ENCODE assay signal across 21 mouse cellular contexts in the genomic region with DNA sequence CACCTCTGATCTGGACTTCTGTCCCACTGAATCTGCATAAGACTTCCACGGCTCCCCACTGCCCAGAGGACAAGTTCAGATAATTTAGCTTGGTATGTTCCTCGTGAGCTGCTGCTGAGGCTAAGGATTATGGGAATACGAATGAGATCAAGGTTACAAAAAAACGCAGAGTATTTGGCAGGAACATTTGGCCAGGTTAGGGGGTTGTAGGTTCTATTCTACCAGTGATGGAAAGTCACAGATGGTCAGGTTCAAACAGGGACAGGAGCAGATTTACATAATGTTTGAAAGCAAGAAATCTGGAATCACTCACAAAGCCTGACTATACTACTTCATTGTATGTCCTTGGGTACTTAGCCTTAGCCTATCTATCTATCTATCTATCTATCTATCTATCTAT. TPM values are rescaled to one million over a fixed set of nuclear protein-coding genes. Genes with fewer than 3 reads are reported as not detected.
DNase-seq lines count a peak whose midpoint lies in the region; ATAC-seq lines count a peak whose summit lies in the region.
"Had no signal": no experiment of that assay in that cellular context is flagged by ENCODE, and none has a peak within 500 bp of the region (broad histone marks: within the 10 kb centered on the region; RNA-seq: fewer than 3 reads in every experiment).

No protein-coding gene starts in this region.

- WGBS in kidney, embryonic 16.5 days, result 82% methylated on average over 4 of the region's 4 CpGs

- DNase-seq in cerebellum, adult 11-12 months, result peak; percentile 45
- no peak for DNase-seq in cerebellum, postnatal 4 days (ENCODE audit: low spot score in 2 of 2)
- DNase-seq in cerebellum, adult 9-11 months, result peak; percentile 63
- DNase-seq in cerebellum, postnatal 25 days, result no peak
- peak; percentile 49 for DNase-seq in kidney, adult 9 months
- peak; percentile 31 to 41 for DNase-seq in cerebellum, postnatal 10 days
- DNase-seq: adrenal gland, postnatal 10 days; adrenal gland, postnatal 36 days; B cell, adult 2 months; gastrocnemius, postnatal 14 days; heart, adult 11 months had no signal

- H3K4me2 ChIP-seq in kidney, embryonic 16.5 days (replicated peaks; ENCODE audit: low read depth, low read length), result no peak overlapping the region
- H3K4me2 ChIP-seq: forebrain, embryonic 13.5 days; heart, embryonic 11.5 days; hindbrain, embryonic 12.5 days; hindbrain, embryonic 15.5 days had no signal

- H3K27me3 ChIP-seq in kidney, embryonic 16.5 days (ENCODE audit: insufficient read depth, low read length), result no peaks in the 10 kb centered on the region
- H3K27me3 ChIP-seq: forebrain, embryonic 13.5 days; hindbrain, embryonic 12.5 days; hindbrain, embryonic 15.5 days; Patski had no signal

- no peaks in the 10 kb centered on the region for H3K36me3 ChIP-seq in kidney, embryonic 16.5 days (ENCODE audit: insufficient read depth, low read length)
- H3K36me3 ChIP-seq: forebrain, embryonic 10.5 days; G1E; hindbrain, embryonic 12.5 days; hindbrain, embryonic 15.5 days had no signal

- H3K27ac ChIP-seq in kidney, embryonic 16.5 days (ENCODE audit: low read length), result no peak overlapping the region
- H3K27ac ChIP-seq: forebrain, embryonic 10.5 days; forebrain, embryonic 13.5 days; hindbrain, embryonic 12.5 days; hindbrain, embryonic 15.5 days had no signal

- no peak overlapping the region for H3K9ac ChIP-seq in kidney, embryonic 16.5 days (replicated peaks; ENCODE audit: low read length)
- H3K9ac ChIP-seq: forebrain, embryonic 13.5 days; hindbrain, embryonic 12.5 days; hindbrain, embryonic 15.5 days had no signal

- H3K9me3 ChIP-seq in kidney, embryonic 16.5 days (ENCODE audit: low read length), result no peaks in the 10 kb centered on the region
- H3K9me3 ChIP-seq: forebrain, embryonic 10.5 days; forebrain, embryonic 13.5 days; G1E; hindbrain, embryonic 12.5 days; hindbrain, embryonic 15.5 days had no signal

- no peak overlapping the region for H3K4me3 ChIP-seq in kidney, embryonic 16.5 days (ENCODE audit: low read length)
- H3K4me3 ChIP-seq: forebrain, embryonic 10.5 days; forebrain, embryonic 13.5 days; hindbrain, embryonic 12.5 days; hindbrain, embryonic 15.5 days had no signal

- peaks cover 8% of the 10 kb centered on the region for H3K4me1 ChIP-seq in kidney, embryonic 16.5 days (ENCODE audit: insufficient read depth, low read length)
- H3K4me1 ChIP-seq: hindbrain, embryonic 12.5 days had no signal

- ATAC-seq in kidney, embryonic 16.5 days (ENCODE audit: low FRiP score, low TSS enrichment), result no peak
- ATAC-seq: forebrain, embryonic 13.5 days; forebrain, embryonic 16.5 days; intestine, postnatal 0 days; Patski had no signal

RNA-seq across cellular contexts. Expression of a gene that starts 5.6 kb away (rescaled TPM):
- polyA plus RNA-seq in kidney, embryonic 16.5 days (2015; fragmentation: Nextera tagmentation; extraction: Ambion mirVana), result 38.3 and 42.5 TPM in 2 replicates

Comparison
In these comparisons a context has a peak if more than half of its experiments do, and no peak if none do; other contexts are left out.
1. DNase-seq: peak in cerebellum, adult 11-12 months (single experiment), cerebellum, adult 9-11 months (single experiment), kidney, adult 9 months (single experiment) and cerebellum, postnatal 10 days (2 of 2); none in cerebellum, postnatal 4 days (0 of 2) and cerebellum, postnatal 25 days (0 of 2).